Mouse (Mus musculus) lung, postnatal 0 days (tissue): ENCODE data around the gene Gramd1a. TPM values are rescaled to one million over a fixed set of nuclear protein-coding genes. Genes with fewer than 3 reads are reported as not detected.
A peak's percentile ranks its signal among the peaks of the same experiment; 100 is the strongest.

Experiments used
- ATAC-seq: fragments of 200-750 bp; cut with Nextera tagmentation; 2 replicates; pipeline ENCODE4 v1.8.0; 2017; ENCODE audit warnings: moderate library complexity
- DNase-seq: peaks from one replicate; pipeline ENCODE4 v3.0.0-alpha.2; 2016; ENCODE audit warnings: low spot score
- H3K27ac ChIP-seq: fragments of 300-500 bp; sonication (generic); 2 replicates; pipeline ENCODE4 v1.5.1; 2014; ENCODE audit warnings: antibody characterized with exemption, mild to moderate bottlenecking, low read length, mixed read lengths
- H3K27me3 ChIP-seq: fragments of 300-500 bp; sonication (generic); replicated peaks from 2 replicates; pipeline ENCODE4 v1.6.1; 2014; ENCODE audit warnings: low read length, mixed read lengths; ENCODE audit not compliant: insufficient read depth
- H3K36me3 ChIP-seq: fragments of 300-500 bp; sonication (generic); 2 replicates; pipeline ENCODE4 v1.6.1; 2014; ENCODE audit warnings: low read length, mixed read lengths; ENCODE audit not compliant: insufficient read depth
- H3K4me1 ChIP-seq: fragments of 300-500 bp; sonication (generic); 2 replicates; pipeline ENCODE4 v1.6.1; 2014; ENCODE audit warnings: antibody characterized with exemption, low read depth, low read length, mixed read lengths; ENCODE audit not compliant: insufficient read depth
- H3K4me2 ChIP-seq: fragments of 300-500 bp; sonication (generic); replicated peaks from 2 replicates; pipeline ENCODE4 v1.6.1; 2014; ENCODE audit warnings: low read depth, mild to moderate bottlenecking, low read length, moderate library complexity, mixed read lengths
- H3K4me3 ChIP-seq: fragments of 300-500 bp; sonication (generic); 2 replicates; pipeline ENCODE4 v1.5.1; 2014; ENCODE audit warnings: low read depth, low read length
- H3K9ac ChIP-seq: fragments of 300-500 bp; sonication (generic); replicated peaks from 2 replicates; pipeline ENCODE4 v1.6.1; 2014; ENCODE audit warnings: low read depth, mild to moderate bottlenecking
- H3K9me3 ChIP-seq: fragments of 300-500 bp; sonication (generic); 2 replicates; pipeline ENCODE4 v1.6.1; 2016; ENCODE audit warnings: low read length, mixed read lengths
- CTCF ChIP-seq: IDR thresholded peaks from 2 replicates; pipeline ENCODE4 v1.5.1; 2016; ENCODE audit warnings: antibody characterized with exemption, mild to moderate bottlenecking
- EP300 ChIP-seq: IDR thresholded peaks from 2 replicates; pipeline ENCODE4 v1.6.1; 2016; ENCODE audit warnings: antibody characterized with exemption, mild to moderate bottlenecking, control low read depth
- WGBS: fragments of 180-500 bp; shearing (Covaris S2); extraction: QIAGEN DNeasy Blood & Tissue Kit; methylation state at CpG from one replicate; pipeline ENCODE4 v1.1.7; 2014; 5-methylcytosine and 5-hydroxymethylcytosine counted together
- polyA plus RNA-seq: library from polyadenylated mRNA; unstranded; fragments of >200 nt; fragmentation: Nextera tagmentation; extraction: Ambion mirVana; gene quantifications from 2 replicates; pipeline ENCODE4 v1.2.1, GENCODE M21; 2015

The Gramd1a gene
- polyA plus RNA-seq, 1 experiment from 2014 or later: 31.7 TPM

DNA sequence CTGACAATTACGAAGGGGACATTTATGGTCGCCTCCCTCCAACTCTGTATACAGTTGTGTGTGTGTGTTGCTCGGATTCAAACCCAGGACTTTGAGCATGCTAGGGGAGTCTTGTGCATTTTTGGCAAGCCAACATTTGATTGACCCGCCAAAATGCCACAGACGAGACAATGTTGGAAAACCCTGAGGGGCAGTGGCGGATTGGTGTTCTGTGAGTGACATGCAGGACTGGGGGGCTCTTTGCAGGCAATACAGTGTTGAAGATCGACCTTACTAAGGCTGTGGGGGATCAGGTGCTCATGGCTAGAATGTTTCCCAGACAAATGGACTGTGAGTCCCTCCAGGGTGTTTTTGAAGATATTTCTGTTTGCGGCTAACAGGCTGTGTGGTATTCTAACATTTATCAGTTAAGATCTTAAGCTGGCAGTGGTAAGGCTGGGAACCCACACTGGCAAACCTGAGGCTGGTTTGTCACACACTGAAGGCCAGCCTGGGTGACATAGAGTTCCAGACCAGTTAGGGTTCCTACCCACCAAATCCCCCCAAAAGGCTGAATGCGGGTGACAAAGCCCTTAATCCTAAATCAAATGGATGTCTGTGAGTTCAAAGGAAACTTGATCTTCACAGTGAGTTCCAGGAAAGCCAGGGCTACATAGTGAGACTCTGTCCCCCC, 58.7 kb downstream of the Gramd1a start:
- Histone ChIP-seq H3K27me3 (no peaks in the 10 kb centered on the region), H3K27ac (no peak overlapping the region), H3K9ac (no peak overlapping the region), H3K9me3 (no peaks in the 10 kb centered on the region), H3K4me1 (no peaks in the 10 kb centered on the region), H3K36me3 (no peaks in the 10 kb centered on the region), H3K4me2 (no peak overlapping the region), H3K4me3 (no peak overlapping the region)
- ATAC-seq (no peak), DNase-seq (no peak)
- WGBS: 73% methylated on average over 9 of the region's 9 CpGs
- TF ChIP-seq EP300 (no peak), CTCF (no peak)

DNA sequence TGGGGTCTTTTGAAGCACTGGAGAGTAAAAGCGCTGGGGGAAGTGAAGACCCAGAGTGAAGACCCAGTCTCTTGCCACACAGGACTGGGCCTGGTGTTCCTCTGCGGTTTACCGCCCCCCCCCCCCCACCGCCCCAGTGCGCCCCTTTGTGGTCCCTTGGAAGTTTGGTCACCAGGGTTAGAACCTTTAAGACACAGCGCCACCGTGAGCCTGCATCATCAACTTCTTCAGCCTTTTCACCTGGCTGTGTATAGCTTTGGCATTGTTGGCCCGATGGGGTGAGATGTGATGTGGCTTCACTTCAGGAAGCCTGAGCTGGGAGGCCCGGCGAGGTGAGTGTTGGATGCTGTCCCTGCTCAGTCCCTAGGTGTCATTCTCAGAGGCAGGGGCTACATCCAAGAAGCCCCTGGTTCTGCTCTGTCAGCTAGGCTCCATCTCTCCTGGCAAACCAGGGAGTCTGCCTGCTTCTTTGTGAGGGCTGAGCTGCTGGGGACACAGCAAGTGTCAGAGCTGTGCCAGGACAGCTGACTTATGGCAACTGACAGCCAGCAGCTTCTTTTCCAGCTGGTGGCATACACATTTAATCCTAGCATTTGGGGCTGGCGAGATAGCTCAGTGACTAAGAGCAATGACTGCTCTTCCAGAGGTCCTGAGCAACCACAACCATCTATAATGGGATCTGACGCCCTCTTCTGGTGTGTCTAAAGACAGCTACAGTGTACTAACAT, 60.8 kb downstream of the Gramd1a start:
- H3K4me2 ChIP-seq: no peak overlapping the region
- peak; percentile 55 for DNase-seq
- no peaks in the 10 kb centered on the region for H3K36me3 ChIP-seq
- H3K27me3 ChIP-seq: no peaks in the 10 kb centered on the region
- no peak overlapping the region for H3K4me3 ChIP-seq
- H3K4me1 ChIP-seq: no peaks in the 10 kb centered on the region
- WGBS: 28% methylated on average over 12 of the region's 12 CpGs
- no peak for TF ChIP-seq EP300
- peak; percentile 44 for TF ChIP-seq CTCF
- no peak overlapping the region for H3K27ac ChIP-seq
- no peak overlapping the region for H3K9ac ChIP-seq
- no peaks in the 10 kb centered on the region for H3K9me3 ChIP-seq
- ATAC-seq: peak; percentile 48

DNA sequence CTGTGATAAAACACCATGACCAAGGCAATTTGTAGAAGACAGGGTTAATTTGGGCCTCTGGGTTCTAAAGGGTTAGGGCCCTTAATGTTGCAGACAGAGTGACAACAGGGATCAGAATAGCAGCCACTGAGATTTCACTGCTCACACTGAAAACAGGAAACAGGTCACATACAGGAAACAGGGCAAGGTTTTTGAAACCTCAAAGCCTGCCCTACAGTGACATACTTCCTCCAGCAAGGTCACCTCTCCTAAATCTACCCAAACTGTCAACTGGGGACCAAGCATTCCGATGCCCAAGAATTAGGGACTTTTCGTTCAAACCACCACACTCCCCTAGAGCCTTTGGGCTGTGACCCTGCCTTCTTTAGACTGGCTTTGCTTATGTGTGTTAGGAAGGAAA, 66.0 kb downstream of the Gramd1a start:
- TF ChIP-seq EP300: no peak
- no peak for TF ChIP-seq CTCF
- H3K4me2 ChIP-seq: no peak overlapping the region
- no peaks in the 10 kb centered on the region for H3K9me3 ChIP-seq
- 70% methylated on average over 2 of the region's 2 CpGs for WGBS
- no peak overlapping the region for H3K27ac ChIP-seq
- H3K9ac ChIP-seq: no peak overlapping the region
- no peak for DNase-seq
- peaks cover 4% of the 10 kb centered on the region; the same call in 1 of the 2 replicates for H3K4me1 ChIP-seq
- H3K4me3 ChIP-seq: no peak overlapping the region
- ATAC-seq: no peak
- no peaks in the 10 kb centered on the region for H3K27me3 ChIP-seq
- H3K36me3 ChIP-seq: no peaks in the 10 kb centered on the region

DNA sequence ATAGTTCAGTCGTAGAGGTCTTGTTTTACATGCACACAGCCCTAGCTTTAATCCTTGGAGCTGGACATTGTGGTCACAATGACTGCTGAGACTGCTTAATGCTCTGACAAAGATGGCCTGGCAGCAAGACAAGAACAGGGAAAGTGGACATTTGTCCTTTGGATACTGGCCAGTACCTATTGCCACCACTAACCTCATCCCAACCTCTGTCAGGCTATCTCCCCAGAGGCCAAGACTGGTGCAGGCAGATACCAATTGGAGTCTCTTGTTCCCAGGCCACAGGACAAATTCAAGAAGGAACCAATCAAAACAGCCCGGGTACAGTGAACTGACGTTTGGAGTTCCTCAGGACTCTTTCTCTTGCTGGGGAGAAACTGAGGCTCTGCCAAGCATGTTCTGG, 67.5 kb downstream of the Gramd1a start:
- H3K27ac ChIP-seq: no peak overlapping the region
- WGBS: 72% methylated on average over 3 of the region's 3 CpGs

DNA sequence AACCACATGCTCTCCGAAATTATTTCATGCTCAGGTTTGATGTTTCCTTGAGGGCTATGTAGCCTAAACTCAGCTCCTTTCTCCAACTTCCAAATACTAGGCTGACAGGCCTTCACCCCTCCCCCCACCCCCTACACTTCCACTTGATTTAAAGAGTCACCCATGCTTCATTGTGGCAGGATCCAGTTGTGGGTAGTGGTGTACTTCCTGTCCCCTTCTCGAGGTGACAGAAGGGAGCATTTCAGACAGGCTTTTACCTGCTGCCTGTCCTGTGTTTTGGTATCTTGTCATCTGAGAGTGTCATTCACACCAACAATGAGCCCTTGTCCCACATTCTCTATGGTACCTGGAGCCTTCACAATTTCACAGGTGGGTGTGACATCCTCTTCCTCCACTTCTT, 68.4 kb downstream of the Gramd1a start:
- no peak overlapping the region for H3K4me2 ChIP-seq
- 41% methylated on average over 2 of the region's 2 CpGs for WGBS
- TF ChIP-seq EP300 (no peak), CTCF (no peak)
- no peak for ATAC-seq
- H3K9me3 ChIP-seq: no peaks in the 10 kb centered on the region
- H3K4me3 ChIP-seq: no peak overlapping the region
- H3K27ac ChIP-seq: no peak overlapping the region
- H3K36me3 ChIP-seq: no peaks in the 10 kb centered on the region
- DNase-seq: no peak
- H3K9ac ChIP-seq: no peak overlapping the region
- no peaks in the 10 kb centered on the region for H3K27me3 ChIP-seq
- H3K4me1 ChIP-seq: peaks cover 4% of the 10 kb centered on the region; the same call in 1 of the 2 replicates

More for the DNA sequence above, 67.5 kb downstream of the Gramd1a start:
- Histone ChIP-seq H3K9ac (no peak overlapping the region), H3K27me3 (no peaks in the 10 kb centered on the region), H3K36me3 (no peaks in the 10 kb centered on the region), H3K4me3 (no peak overlapping the region), H3K4me2 (no peak overlapping the region), H3K9me3 (no peaks in the 10 kb centered on the region), H3K4me1 (peaks cover 4% of the 10 kb centered on the region; the same call in 1 of the 2 replicates)
- TF ChIP-seq CTCF: no peak
- TF ChIP-seq EP300: no peak
- ATAC-seq (no peak), DNase-seq (no peak)

DNA sequence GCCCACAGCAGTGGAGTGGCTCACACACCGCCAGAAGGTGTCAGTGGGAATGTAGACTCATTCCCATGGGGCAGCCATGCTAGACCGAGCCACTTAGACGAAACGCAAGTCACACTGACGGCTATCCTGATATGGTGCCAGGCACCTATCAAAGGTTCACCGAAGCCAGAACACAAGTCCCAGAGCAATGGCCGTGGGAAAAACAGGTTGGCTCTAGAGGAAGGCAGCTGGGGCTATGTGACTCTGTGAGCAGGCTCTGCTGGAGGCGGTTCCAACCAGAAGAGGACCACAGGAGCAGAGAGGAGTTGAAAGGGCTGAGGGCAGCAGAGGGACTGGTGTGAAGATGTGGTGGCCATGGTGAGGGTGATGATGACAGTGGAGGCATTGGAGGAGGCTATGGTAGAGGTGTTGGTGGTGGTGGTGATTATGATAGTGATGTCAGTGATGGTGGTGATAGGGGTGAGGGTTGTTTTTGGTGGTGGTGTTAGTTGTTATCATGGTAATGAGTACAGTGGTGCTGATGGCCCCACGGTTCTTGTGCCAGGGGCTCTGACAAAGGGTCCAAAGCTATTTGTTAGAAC, 69.4 kb downstream of the Gramd1a start:
- no peaks in the 10 kb centered on the region for H3K36me3 ChIP-seq
- ATAC-seq (no peak), DNase-seq (no peak)
- H3K27me3 ChIP-seq: no peaks in the 10 kb centered on the region
- no peak overlapping the region for H3K27ac ChIP-seq
- WGBS: 87% methylated on average over 9 of the region's 9 CpGs
- TF ChIP-seq EP300 (no peak), CTCF (no peak)
- no peak overlapping the region for H3K4me3 ChIP-seq
- H3K4me1 ChIP-seq: peaks cover 4% of the 10 kb centered on the region; the same call in 1 of the 2 replicates
- no peak overlapping the region for H3K9ac ChIP-seq
- no peaks in the 10 kb centered on the region for H3K9me3 ChIP-seq
- no peak overlapping the region for H3K4me2 ChIP-seq
